Mouse (Mus musculus) CH12.LX (cell line): ENCODE measurements around the gene Ccdc6. TPM values are rescaled to one million over a fixed set of nuclear protein-coding genes. Genes with fewer than 3 reads are reported as not detected.

ENCODE experiments used
- DNase-seq: peaks from one replicate; pipeline ENCODE4 v3.0.0-alpha.2; 2013; ENCODE audit errors: extremely low read depth
- H3K27ac ChIP-seq: 2 replicates; pipeline ENCODE4 v1.5.1; 2012; ENCODE audit warnings: low read depth, mild to moderate bottlenecking, control low read depth, moderate library complexity; ENCODE audit not compliant: insufficient read depth
- H3K27me3 ChIP-seq: replicated peaks from 2 replicates; pipeline ENCODE3; 2012; ENCODE audit warnings: inconsistent platforms
- H3K36me3 ChIP-seq, 2 experiments: replicated peaks in 1 of 2; 2 replicates each; pipeline versions ENCODE3 to v1.6.1; 2012; ENCODE audit warnings: inconsistent platforms in 1 of 2, low read length in 1 of 2, mild to moderate bottlenecking in 1 of 2, mixed read lengths in 1 of 2, moderate library complexity in 1 of 2; ENCODE audit not compliant: control insufficient read depth in 1 of 2, insufficient read depth in 1 of 2
- H3K4me1 ChIP-seq, 2 experiments: 2 replicates each; pipeline ENCODE4 v1.6.1; 2012; ENCODE audit warnings: inconsistent platforms in 1 of 2, moderate library complexity in 1 of 2; ENCODE audit not compliant: insufficient read depth in 2 of 2, control insufficient read depth in 1 of 2
- H3K4me2 ChIP-seq: 2 replicates; pipeline ENCODE4 v1.6.1; 2012; ENCODE audit warnings: low read depth, mild to moderate bottlenecking, control low read depth; ENCODE audit not compliant: poor library complexity, insufficient read depth, severe bottlenecking
- H3K4me3 ChIP-seq, 3 experiments: fragments of 150-350 bp in 1 of 3; sonication (generic) in 1 of 3; replicated peaks in 1 of 3; 2 replicates each; pipeline versions ENCODE3 to v1.5.1; 2011 to 2012; ENCODE audit warnings: low read depth in 2 of 3, low read length in 2 of 3, mild to moderate bottlenecking in 2 of 3, moderate library complexity in 2 of 3, control low read depth in 1 of 3, improper control_type of control experiment in 1 of 3, inconsistent platforms in 1 of 3, mixed read lengths in 1 of 3; ENCODE audit not compliant: poor library complexity in 1 of 3
- H3K79me2 ChIP-seq: replicated peaks from 2 replicates; pipeline ENCODE4 v1.6.1; 2012; ENCODE audit warnings: mild to moderate bottlenecking, moderate library complexity; ENCODE audit not compliant: control insufficient read depth, poor library complexity, insufficient read depth, severe bottlenecking; ENCODE audit errors: extremely low read depth
- H3K9ac ChIP-seq: 2 replicates; pipeline ENCODE4 v1.6.1; 2012; ENCODE audit warnings: low read depth, mild to moderate bottlenecking, control low read depth, moderate library complexity; ENCODE audit not compliant: insufficient read depth
- H3K9me3 ChIP-seq: replicated peaks from 2 replicates; pipeline ENCODE3; 2012; ENCODE audit warnings: low read length, inconsistent platforms, mixed read lengths
- BHLHE40 ChIP-seq: IDR thresholded peaks from 2 replicates; pipeline ENCODE4 v1.6.1; 2011; ENCODE audit warnings: mild to moderate bottlenecking, low read depth, low read length, improper control_type of control experiment
- CTCF ChIP-seq, 2 experiments: IDR thresholded peaks in 1 of 2; conservative IDR thresholded peaks in 1 of 2; 2 replicates each; pipeline ENCODE4 v1.5.1; 2011 to 2012; ENCODE audit warnings: low read depth in 2 of 2, low read length in 2 of 2, improper control_type of control experiment in 1 of 2, inconsistent platforms in 1 of 2, mild to moderate bottlenecking in 1 of 2, moderate library complexity in 1 of 2
- E2F4 ChIP-seq: IDR thresholded peaks from 2 replicates; pipeline ENCODE4 v1.6.1; 2011; ENCODE audit warnings: low read depth, low read length, improper control_type of control experiment; ENCODE audit not compliant: insufficient replicate concordance
- HCFC1 ChIP-seq: IDR thresholded peaks from 2 replicates; pipeline ENCODE4 v1.6.1; 2012; ENCODE audit warnings: low read depth, mild to moderate bottlenecking, inconsistent platforms, low read length, improper control_type of control experiment
- IRF4 ChIP-seq: IDR thresholded peaks from 2 replicates; pipeline ENCODE4 v1.6.1; 2014; ENCODE audit warnings: low read depth, mild to moderate bottlenecking, inconsistent platforms, low read length, improper control_type of control experiment
- KAT2A ChIP-seq: IDR thresholded peaks from 2 replicates; pipeline ENCODE4 v1.6.1; 2012; ENCODE audit warnings: low read length, improper control_type of control experiment, inconsistent platforms; ENCODE audit not compliant: insufficient replicate concordance
- MAFK ChIP-seq: IDR thresholded peaks from 2 replicates; pipeline ENCODE4 v1.6.1; 2011; ENCODE audit warnings: low read length, improper control_type of control experiment; ENCODE audit not compliant: insufficient replicate concordance
- MAX ChIP-seq: IDR thresholded peaks from 2 replicates; pipeline ENCODE4 v1.6.1; 2011; ENCODE audit warnings: low read length, improper control_type of control experiment
- MAZ ChIP-seq: IDR thresholded peaks from 2 replicates; pipeline ENCODE4 v1.6.1; 2012; ENCODE audit warnings: low read depth, mild to moderate bottlenecking, inconsistent platforms, low read length, improper control_type of control experiment, moderate library complexity
- MXI1 ChIP-seq: IDR thresholded peaks from 2 replicates; pipeline ENCODE4 v1.6.1; 2011; ENCODE audit warnings: mild to moderate bottlenecking, low read depth, low read length, improper control_type of control experiment
- NELFE ChIP-seq: IDR thresholded peaks from 2 replicates; pipeline ENCODE4 v1.6.1; 2011; ENCODE audit warnings: low read depth, low read length, improper control_type of control experiment
- NRF1 ChIP-seq: IDR thresholded peaks from 2 replicates; pipeline ENCODE4 v1.6.1; 2014; ENCODE audit warnings: low read depth, mild to moderate bottlenecking, inconsistent platforms, low read length, improper control_type of control experiment, moderate library complexity
- PAX5 ChIP-seq: IDR thresholded peaks from 2 replicates; pipeline ENCODE4 v1.6.1; 2012; ENCODE audit warnings: low read length, inconsistent platforms, mixed read lengths
- POLR2AphosphoS2 ChIP-seq: IDR thresholded peaks from 2 replicates; pipeline ENCODE4 v1.6.1; 2011; ENCODE audit warnings: low read depth, low read length, improper control_type of control experiment
- RCOR1 ChIP-seq: conservative IDR thresholded peaks from 2 replicates; pipeline ENCODE4 v1.6.1; 2012; ENCODE audit warnings: low read depth, mild to moderate bottlenecking, inconsistent platforms, low read length, improper control_type of control experiment
- SIN3A ChIP-seq: IDR thresholded peaks from 2 replicates; pipeline ENCODE4 v1.6.1; 2012; ENCODE audit warnings: low read length, improper control_type of control experiment, inconsistent platforms
- TBP ChIP-seq: conservative IDR thresholded peaks from 2 replicates; pipeline ENCODE4 v1.6.1; 2011; ENCODE audit warnings: low read depth, low read length, improper control_type of control experiment
- TCF12 ChIP-seq: IDR thresholded peaks from 2 replicates; pipeline ENCODE4 v1.6.1; 2014; ENCODE audit warnings: low read depth, mild to moderate bottlenecking, inconsistent platforms, low read length, improper control_type of control experiment
- USF1 ChIP-seq: IDR thresholded peaks from 2 replicates; pipeline ENCODE4 v1.6.1; 2014; ENCODE audit warnings: low read depth, mild to moderate bottlenecking, inconsistent platforms, low read length, improper control_type of control experiment
- USF2 ChIP-seq: conservative IDR thresholded peaks from 2 replicates; pipeline ENCODE4 v1.6.1; 2011; ENCODE audit warnings: low read depth, low read length, improper control_type of control experiment
- ZKSCAN1 ChIP-seq: IDR thresholded peaks from 2 replicates; pipeline ENCODE4 v1.6.1; 2012; ENCODE audit warnings: low read depth, inconsistent platforms, low read length, improper control_type of control experiment, borderline replicate concordance
- dilution Hi-C: fragments of 300-500 bp; cut with MboI; formaldehyde crosslinking; loops from 2 replicates; pipeline ENCODE4 v1.14.3; 2020; ENCODE audit warnings: low sequenced_read_pairs; ENCODE audit not compliant: extremely low pct_unique_long_range_greater_than_20kb, extremely low pct_ligation_motif_present
- in situ Hi-C: fragments of 300-500 bp; cut with MboI; formaldehyde crosslinking; loops from 3 replicates; pipeline ENCODE4 v1.14.3; 2019; ENCODE audit warnings: low sequenced_read_pairs, low pct_ligation_motif_present, low pct_unique_long_range_greater_than_20kb, mixed read lengths
- polyA plus RNA-seq: library from polyadenylated mRNA; unstranded; fragments of >175 nt; gene quantifications from 2 replicates; pipeline ENCODE4 v1.2.1, GENCODE M21; 2012; ENCODE audit warnings: low read depth; ENCODE audit not compliant: insufficient read length
- total RNA-seq, 2 experiments: library from RNA; depleted of rRNA; stranded (reverse); fragments of 300-350 nt in 1 of 2; fragments of >200 nt in 1 of 2; gene quantifications; 2 replicates each; pipeline ENCODE4 v1.2.3; 2012 to 2014

Ccdc6 gene
- total and polyA plus RNA-seq, 3 experiments = 19.7 to 36.7 (median 33.5) TPM

- TF ChIP-seq MAZ (0 out of 2 replicates have a peak, but pooled peaks have one; percentile 41), ZKSCAN1 (no peak), NELFE (peak; percentile 54; the same call in 1 of the 2 replicates), PAX5 (no peak), MAX (peak; percentile 31; the same call in 1 of the 2 replicates), TBP (peak; percentile 71; the same call in 1 of the 2 replicates), HCFC1 (no peak), CTCF (conservative IDR thresholded peaks at IDR 0.05 in 1 of 2, IDR thresholded peaks at IDR 0.05 in 1 of 2; ENCODE audit: low read depth in 2 of 2, low read length in 2 of 2) (no peak), KAT2A (no peak), SIN3A (peak; percentile 85)
Observed at GRCm38 (mm10) chr10:70097911-70098569, 1.1 kb downstream of the Ccdc6 start (continued).

- TF ChIP-seq PAX5 (no peak), MXI1 (peak; percentile 8; the same call in 1 of the 2 replicates), POLR2AphosphoS2 (no peak), USF2 (no peak), CTCF (conservative IDR thresholded peaks at IDR 0.05 in 1 of 2, IDR thresholded peaks at IDR 0.05 in 1 of 2; ENCODE audit: low read depth in 2 of 2, low read length in 2 of 2) (no peak), E2F4 (no peak), NRF1 (0 out of 2 replicates have a peak, but pooled peaks have one; percentile 0), MAZ (no peak), NELFE (no peak), MAX (no peak), SIN3A (no peak), BHLHE40 (no peak)
- Histone ChIP-seq H3K79me2 (peaks cover 60% of the 10 kb centered on the region), H3K36me3 (peaks cover 13 to 43% of the 10 kb centered on the region in 2 experiments), H3K27ac (peak overlapping the region; percentile 35; the same call in 1 of the 2 replicates), H3K9me3 (peaks cover 11% of the 10 kb centered on the region), H3K27me3 (no peaks in the 10 kb centered on the region), H3K4me2 (peak overlapping the region; percentile 84), H3K4me3 (peak overlapping the region; percentile 89 to 100 (median 91)), H3K9ac (peak overlapping the region; percentile 95), H3K4me1 (peaks cover 11 to 26% of the 10 kb centered on the region in 2 experiments)
- no peak for DNase-seq
- in situ Hi-C loops = no loop called here
- dilution Hi-C loops = no loop called here
Observed at GRCm38 (mm10) chr10:70098626-70099025, 1.7 kb downstream of the Ccdc6 start.

GRCm38 (mm10) chr10:70099052-70099451, 2.1 kb downstream of the Ccdc6 start:
- Histone ChIP-seq H3K4me1 (peaks cover 11 to 26% of the 10 kb centered on the region in 2 experiments), H3K4me3 (peak overlapping the region; percentile 89 to 100 (median 91)), H3K9ac (peak overlapping the region; percentile 95; the same call in 1 of the 2 replicates), H3K4me2 (peak overlapping the region; percentile 84), H3K27ac (no peak overlapping the region), H3K9me3 (peaks cover 11% of the 10 kb centered on the region), H3K27me3 (no peaks in the 10 kb centered on the region), H3K36me3 (peaks cover 16 to 47% of the 10 kb centered on the region in 2 experiments), H3K79me2 (peaks cover 64% of the 10 kb centered on the region)
- no peak for DNase-seq
- TF ChIP-seq MAX = no peak
- TF ChIP-seq USF1 = no peak
- TF ChIP-seq PAX5 = no peak
- no peak for TF ChIP-seq IRF4
- no peak for TF ChIP-seq MAFK
- TF ChIP-seq RCOR1 = no peak
- TF ChIP-seq HCFC1 = no peak
- no peak for TF ChIP-seq CTCF (conservative IDR thresholded peaks at IDR 0.05 in 1 of 2, IDR thresholded peaks at IDR 0.05 in 1 of 2; ENCODE audit: low read depth in 2 of 2, low read length in 2 of 2)
- no peak for TF ChIP-seq USF2
- TF ChIP-seq TCF12 = no peak
- in situ Hi-C loops (no loop called here), dilution Hi-C loops (no loop called here)
